Mouse (Mus musculus) testis, adult 10 weeks (tissue): ENCODE results near the gene Lrguk. TPM values are rescaled to one million over a fixed set of nuclear protein-coding genes. Genes with fewer than 3 reads are reported as not detected.

Experiments
- polyA plus RNA-seq: library from polyadenylated mRNA; stranded (reverse); fragments of 350-450 nt; fragmentation: Illumina TruSeq; extraction: RNeasy Lipid Tissue Mini Kit (QIAGEN cat#74804); gene quantifications from one replicate; pipeline ENCODE4 v1.2.3, GENCODE M21; 2014; ENCODE audit warnings: low read depth, low replicate concordance

Lrguk gene
- polyA plus RNA-seq: 55.0 TPM

GRCm38 (mm10) chr6:34028933-34029745, at the start of gene Lrguk:
Gene Lrguk, plus strand, starts transcription at chr6:34029448.

GRCm38 (mm10) chr6:34176864-34177247, 147.6 kb downstream of the Lrguk start, which contains the start of gene Slc35b4:
Gene Slc35b4, minus strand, starts transcription at chr6:34177111.

Other genes with a start within 250 kb of the Lrguk start
- gene Slc35b4, start 147.7 kb downstream of the Lrguk start, polyA plus RNA-seq: 16.0 TPM